Mouse (Mus musculus): Measurements from ENCODE around the gene Gm10134.
"Not testable (repeated sequence)": the region's sequence is repeated elsewhere in the genome, so short reads cannot be mapped to it uniquely, and the experiment has no call there.

The Gm10134 gene

DNA sequence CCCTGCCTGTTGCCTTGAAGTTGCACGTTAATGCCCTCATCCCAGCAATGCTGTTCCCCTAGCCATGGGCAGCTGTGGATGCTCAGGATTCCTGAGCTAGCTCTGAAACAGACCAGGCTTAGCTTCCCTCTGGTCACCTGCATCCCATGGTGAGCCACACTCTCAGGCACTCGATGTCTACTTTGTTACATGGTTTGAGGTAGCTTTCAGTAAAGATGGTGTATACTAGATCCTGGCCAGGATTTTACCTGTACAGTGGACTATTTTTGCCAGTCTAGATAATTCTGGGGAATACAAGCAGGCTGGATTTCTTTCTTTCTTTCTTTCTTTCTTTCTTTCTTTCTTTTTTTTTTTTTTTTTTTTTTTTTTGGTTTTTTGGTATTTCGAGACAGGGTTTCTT, at the start of gene Gm10134:
TSS of gene Gm10134 (plus strand) at position 301 of the 400 bp plus-strand sequence.
- no peak for DNase-seq (ENCODE audit: inconsistent age in 2 of 2, low spot score in 1 of 2)

DNA sequence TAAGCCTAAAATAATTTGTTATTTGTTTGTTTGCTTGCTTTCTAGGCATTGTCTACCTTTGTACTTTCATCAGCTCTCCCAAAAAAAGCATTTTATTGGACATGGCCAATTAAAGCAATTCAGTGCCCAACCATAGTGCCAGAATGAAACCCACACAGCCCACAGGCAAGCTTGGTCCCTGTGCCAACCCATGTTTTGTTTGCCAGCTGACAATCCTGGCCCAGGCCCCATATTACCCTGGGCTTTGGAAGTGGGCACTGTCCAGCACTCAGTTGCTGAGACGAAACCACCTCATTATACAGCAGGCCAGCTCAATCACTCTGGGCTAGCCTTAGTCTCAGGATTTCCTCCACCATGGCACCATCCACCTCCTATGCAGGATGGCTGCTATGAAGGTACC, 49.3 kb upstream of the Gm10134 start:
- no peak for DNase-seq (ENCODE audit: inconsistent age in 2 of 2, low spot score in 1 of 2)

DNA sequence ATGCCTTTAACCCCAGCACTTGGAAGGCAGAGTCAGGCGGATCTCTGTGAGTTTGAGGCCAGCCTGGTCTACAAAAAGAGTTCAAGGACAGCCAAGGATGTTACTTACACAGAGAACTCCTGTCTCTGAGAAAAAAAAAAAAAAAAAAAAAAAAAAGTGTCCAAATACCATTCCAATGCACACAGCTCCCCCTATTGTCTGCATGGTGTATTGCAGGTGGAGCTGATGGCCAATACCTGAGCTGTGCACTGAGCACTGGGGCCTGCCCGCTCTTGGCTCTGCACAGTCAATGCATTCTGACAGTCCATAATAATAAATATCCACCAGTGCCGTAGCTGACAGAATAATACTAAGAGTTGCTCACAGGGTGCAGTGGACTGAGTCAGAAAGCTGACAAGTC, 42.0 kb upstream of the Gm10134 start:
- peak; percentile 47 to 80 for DNase-seq (ENCODE audit: inconsistent age in 2 of 2, low spot score in 1 of 2)

DNA sequence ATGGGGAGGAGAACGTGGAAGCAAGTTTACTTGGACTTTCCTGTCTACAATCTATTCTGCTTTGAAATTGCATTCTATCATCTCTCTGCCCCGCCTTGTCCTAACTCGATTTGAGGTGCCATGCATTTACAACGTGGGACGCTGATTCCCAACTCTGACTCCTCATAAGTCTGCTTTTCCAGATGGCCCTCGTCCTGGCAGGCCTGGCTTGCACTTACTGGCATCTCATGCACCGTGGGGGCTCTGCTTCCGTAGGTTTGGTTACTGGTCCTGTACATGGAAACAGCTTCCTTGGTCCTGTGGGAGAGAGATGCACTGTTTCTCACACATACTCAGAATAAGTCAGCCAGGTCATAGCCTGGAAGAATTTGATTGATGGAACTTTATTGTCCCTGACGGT, 41.0 kb upstream of the Gm10134 start:
- DNase-seq (ENCODE audit: inconsistent age in 2 of 2, low spot score in 1 of 2): no peak

DNA sequence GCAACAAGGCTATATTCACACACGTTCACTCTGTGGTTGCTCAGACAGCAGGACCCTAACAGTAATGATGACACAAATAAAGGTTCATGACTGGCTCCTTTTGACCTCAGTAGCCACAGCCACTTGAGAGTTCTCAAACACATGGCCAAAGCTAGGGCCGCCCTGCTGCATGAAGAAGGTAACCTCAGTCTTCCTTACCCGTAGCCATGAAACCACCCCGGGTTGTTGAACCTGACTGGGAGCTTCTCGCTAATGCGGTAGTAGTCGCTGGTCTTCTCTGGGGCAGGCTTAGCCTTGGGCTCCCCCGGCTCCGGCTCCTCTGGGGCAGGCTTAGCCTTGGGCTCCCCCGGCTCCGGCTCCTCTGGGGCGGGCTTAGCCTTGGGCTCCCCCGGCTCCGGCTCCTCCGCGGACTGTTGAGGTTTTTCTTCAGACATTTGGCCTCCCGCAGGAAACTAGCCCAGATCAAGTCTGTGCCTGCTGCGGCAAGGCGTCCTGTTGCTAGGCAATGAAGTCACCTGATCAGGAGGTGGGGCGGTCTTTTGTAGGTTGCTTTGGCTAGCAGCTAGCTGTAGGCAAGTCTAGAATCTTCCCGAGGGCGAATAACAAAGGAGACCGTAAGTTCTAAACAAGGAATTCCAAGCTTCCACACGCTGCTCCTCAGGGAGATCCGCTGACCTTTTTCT, 39.9 kb upstream of the Gm10134 start, which contains the start of gene 1700007K13Rik:
TSS of gene 1700007K13Rik (minus strand) at position 497 of the 683 bp plus-strand sequence.
- DNase-seq (ENCODE audit: inconsistent age in 2 of 2, low spot score in 1 of 2): peak; percentile 77 to 90

DNA sequence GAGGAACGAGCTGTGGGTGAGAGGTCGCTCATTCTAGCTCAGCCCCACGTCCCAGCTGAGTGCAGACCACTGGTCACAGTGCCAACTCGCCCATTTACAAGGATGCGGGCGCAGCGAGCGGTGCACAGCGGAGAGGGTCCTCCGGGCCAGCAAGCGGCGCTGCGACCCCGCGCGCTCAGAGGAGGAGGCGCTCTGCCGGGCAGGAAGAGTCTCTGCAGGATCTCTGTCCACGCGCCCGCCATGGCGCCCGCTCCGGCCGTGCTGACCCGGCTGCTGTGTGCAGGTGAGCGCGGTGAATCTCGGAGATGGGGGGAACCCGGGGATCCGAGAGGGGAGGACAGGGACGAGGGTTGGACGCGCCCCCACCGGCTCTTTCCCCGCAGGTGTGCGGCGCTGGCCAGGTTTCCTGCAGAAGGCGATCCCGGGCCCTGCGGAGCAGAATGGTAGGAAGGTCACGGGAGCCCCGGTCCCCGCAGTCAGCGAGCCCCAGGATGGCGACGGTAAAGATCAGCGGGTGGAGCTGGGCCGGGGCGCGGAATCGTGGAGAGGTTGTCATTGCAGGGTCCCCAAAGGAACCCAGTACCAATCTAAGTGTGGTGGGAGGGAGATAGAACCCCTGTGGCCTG, 37.9 kb upstream of the Gm10134 start, which contains the start of gene Mrps2:
TSS of gene Mrps2 (plus strand) at position 207 of the 626 bp plus-strand sequence.
- peak; percentile 88 to 95 for DNase-seq (ENCODE audit: inconsistent age in 2 of 2, low spot score in 1 of 2)

DNA sequence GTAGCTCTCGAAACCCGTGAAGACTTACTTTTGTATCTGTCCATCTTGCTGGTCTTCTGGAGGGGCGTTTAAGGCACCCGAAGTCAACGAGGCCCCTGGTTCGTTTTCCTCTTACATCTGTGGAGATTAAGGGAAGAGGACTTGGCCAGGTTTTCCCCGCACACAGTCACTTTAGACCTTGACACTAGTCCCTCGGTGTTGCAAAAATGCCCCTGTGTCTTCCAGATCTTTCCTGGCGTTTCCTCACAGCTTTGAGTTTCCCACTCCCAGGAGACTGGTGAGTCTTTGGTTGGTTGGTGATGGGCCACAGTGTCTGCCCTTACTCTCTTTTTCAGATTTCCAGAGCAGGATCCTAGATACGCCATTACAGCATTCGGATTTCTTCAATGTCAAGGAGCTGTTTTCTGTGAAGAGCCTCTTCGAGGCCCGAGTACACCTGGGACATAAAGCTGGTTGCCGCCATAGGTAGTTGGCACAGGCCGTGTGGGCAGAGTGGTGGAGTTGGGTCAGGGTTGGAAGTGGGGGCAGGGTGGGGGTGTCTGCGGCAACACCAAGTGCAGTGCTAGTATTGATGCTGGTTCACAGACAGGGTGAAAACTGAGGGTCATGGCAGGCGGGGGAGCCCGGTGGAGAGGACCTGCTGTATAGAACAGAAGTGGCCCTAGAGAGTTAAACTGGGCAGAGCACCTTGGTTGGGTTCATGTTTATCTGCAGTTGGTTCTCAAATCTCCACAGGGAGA, 37.2 kb upstream of the Gm10134 start:
- peak in 1 of 2 experiments; percentile 30 for DNase-seq (ENCODE audit: inconsistent age in 2 of 2, low spot score in 1 of 2)

DNA sequence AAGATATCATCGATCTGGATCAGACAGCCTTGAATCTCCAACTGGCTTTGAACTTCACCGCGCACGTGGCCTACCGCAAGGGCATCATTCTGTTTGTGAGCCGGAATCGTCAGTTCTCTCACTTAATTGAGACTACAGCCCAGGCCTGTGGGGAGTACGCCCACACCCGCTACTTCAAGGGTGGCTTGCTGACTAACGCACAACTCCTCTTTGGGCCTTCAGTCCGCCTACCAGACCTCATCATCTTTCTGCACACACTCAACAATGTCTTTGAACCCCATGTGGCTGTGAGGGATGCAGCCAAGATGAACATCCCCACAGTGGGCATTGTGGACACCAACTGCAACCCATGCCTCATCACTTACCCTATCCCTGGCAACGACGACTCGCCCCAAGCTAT, 36.4 kb upstream of the Gm10134 start:
- DNase-seq (ENCODE audit: inconsistent age in 2 of 2, low spot score in 1 of 2): no peak

DNA sequence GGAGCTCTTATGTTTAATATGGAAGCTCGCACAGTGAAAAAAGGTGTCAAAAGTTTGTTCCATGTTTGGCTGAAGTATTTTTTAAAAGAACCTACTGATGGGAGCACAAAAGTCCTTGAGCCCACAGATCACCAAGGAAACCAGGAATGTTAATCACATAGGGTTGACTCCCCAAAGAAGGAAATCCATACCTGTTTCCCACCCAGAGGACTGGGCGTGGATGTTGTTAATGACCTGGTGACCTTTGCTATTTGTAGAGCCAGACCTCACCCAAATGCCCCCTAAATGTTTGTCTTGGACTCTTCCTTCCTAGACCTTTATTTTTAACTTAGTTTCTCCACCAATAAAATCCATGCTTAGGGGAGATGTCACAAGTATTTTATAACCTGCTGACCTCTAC, 35.3 kb upstream of the Gm10134 start:
- no peak for DNase-seq (ENCODE audit: inconsistent age in 2 of 2, low spot score in 1 of 2)

DNA sequence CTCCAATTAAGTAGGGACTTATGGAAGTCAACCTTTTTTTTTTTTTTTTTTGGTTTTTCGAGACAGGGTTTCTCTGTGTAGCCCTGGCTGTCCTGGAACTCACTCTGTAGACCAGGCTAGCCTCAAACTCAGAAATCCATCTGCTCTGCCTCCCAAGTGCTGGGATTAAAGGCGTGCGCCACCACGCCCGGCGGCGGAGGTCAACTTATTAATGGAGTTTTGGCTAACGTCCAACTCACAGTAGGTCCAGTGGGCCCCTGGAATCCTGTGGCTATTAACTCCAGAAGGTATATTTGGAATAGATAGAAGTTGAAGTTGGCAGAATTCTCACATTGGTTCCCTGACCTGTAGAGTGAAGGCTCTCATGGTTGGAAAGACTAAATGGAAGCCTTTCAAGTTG, 33.9 kb upstream of the Gm10134 start:
- DNase-seq (ENCODE audit: inconsistent age in 2 of 2, low spot score in 1 of 2): not testable (repeated sequence)

DNA sequence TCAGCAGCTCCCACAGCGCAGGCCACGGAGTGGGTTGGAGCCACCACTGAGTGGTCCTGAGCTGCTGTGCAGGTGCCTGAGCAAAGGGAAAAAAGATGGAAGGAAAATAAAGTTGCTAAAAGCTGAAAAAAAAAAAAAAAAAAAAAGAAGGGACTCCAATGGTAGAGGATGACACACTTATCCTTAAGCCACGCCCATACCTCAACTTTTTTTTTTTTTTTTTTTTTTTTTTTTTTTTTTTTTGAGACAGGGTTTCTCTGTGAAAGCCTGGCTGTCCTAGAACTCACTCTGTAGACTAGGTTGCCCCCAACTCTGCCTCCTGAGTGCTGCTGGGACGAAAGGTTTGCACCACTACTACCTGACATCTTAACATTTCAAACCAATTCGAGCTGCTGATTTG, 27.9 kb upstream of the Gm10134 start:
- not testable (repeated sequence) for DNase-seq (ENCODE audit: inconsistent age in 2 of 2, low spot score in 1 of 2)

DNA sequence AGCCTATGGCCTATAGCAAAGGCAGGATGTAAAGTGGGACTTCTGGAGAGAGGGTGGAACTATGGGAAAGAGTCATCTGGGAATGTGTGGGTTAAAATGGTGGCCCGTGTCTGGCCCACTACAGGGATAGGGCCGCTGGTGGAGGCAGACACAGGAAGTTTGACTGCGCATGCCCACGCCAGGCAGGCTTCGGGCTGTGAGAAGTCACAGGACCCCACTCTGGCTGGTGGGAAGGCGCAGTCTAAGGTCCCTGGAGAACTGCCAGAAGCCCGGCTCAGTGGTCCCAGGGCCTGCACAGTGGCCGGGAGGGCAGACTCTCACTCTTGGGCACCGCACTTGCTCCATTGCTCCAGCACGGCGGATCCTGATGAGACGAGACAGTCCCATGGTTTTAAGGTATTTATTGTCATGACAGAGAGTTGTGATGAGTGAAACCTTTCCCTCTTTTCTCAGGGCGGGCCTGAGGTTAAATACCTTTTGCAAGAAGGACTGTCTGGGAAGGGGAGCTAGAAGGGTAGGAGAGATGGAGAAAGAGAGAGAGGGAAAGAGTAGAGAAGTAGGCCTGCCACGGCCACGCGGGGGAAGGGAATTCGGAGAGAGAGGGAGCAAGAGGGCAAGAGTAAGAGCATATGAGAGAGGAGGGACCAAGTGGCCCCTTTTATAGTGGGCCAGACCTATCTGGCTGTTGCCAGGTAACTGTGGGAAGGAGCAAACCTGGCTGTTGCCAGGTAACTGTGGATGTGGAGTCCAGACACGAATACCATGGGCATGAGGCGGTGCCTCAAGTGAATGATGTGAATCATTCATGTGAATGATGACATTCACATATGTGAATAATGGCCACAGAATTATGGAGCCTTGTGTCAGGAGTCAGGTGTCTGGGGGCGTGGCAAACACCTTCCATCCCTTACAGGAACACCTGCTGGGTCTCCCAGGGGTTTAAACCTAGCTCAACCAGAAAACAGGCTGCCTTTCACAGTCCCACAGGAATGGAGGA, 26.4 kb upstream of the Gm10134 start:
- DNase-seq (ENCODE audit: inconsistent age in 2 of 2, low spot score in 1 of 2): no peak

DNA sequence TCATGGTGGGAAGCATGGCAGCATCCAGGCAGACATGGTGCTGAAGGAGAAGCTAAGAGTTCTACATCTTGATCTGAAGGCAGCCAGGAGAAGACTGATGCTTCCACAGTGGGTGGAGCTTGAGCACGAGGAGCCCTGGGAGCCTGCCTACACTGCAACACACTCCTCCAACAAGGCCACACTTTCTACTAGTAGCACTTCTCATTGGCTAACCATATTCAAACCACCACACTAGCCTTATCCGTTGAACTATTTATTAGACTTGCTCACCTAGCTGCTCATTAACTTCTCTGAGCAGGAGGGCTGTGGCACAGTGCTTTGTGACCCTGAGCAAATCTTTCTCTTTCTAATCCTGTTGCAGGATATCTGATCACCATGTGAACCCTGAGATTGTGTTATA, 22.0 kb upstream of the Gm10134 start:
- no peak for DNase-seq (ENCODE audit: inconsistent age in 2 of 2, low spot score in 1 of 2)

DNA sequence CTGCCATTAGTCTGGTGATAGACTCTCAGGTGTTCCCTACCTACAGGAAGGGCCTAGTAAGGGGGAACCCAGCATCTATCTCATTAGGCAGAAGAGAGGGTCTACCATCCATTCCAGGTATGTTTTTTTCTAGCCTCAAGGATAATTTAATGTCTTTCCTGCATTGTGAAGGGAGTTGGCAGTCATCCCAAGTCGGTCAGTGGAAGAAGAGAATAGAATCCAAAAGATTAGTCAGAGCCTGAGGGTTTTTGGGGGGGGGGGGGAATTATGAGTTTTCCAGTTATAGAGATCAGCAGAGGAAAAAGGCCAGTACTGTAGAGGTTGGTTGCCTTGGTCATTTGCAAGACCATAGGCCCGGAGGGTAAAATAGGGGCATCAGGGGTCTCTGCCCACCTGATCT, 11.4 kb upstream of the Gm10134 start:
- DNase-seq (ENCODE audit: inconsistent age in 2 of 2, low spot score in 1 of 2): no peak

DNA sequence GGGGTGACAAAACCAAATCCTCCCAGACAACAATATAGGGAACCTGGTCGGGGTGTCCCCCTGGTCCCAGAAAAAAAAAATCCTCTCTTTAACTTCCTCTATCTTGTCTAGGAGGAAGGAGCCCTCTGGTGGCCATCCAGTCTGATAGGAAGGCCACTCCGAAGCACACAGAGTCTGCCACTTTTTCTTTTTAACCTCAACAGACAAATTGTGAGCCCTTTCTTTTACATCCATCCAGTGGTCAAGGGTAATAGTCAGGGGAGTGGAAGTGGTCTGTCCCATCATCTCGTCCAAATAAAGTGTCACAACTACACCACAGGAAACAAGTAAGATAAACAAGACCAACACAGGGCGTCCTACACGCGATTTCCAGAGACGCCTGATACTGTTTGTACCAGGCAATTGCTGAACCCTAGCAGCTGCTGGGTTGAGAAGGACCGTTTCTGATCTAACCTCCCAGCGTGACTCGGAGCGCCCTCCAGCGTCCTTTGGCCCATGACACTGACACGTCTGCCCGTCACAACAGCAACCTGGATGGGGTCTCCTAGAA, 10.6 kb upstream of the Gm10134 start:
- DNase-seq (ENCODE audit: inconsistent age in 2 of 2, low spot score in 1 of 2): peak; percentile 22 to 54

DNA sequence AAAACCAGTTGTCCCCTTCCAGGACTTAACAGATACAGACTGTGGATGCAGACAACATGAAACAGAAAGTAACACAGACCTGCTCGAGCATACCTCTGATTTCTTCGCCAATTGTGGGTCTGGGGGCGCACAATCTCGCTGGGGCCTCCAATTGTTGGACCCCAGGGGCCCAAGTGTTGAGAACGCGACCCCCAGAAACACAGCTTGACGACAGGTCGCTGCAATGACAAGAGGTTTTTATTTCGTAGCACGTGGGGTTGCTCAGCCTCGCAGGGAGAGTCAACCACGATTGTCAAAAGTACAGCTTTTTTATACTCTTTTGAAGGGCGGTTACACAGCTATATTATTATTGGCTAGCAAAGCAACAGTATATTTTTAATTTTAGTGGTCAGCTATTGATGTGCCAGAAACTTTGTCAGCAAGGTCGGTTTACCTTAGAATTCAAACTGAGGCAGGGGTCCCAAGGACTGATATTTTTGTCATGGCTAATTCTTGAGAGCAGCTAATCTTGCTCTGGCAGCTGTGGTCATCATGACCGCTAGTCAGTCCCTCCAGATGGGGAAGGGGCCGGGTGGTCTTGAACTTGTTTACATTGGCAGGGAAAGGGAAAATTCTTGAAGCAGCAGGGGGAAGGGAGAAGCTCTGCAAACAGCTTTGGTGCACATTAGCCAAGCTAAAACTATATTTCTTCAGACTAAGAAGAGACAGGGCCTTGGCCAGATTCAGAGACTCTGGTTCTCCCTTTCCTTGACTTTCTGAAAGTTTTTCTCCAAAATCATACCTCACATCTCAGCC, 9.9 kb upstream of the Gm10134 start:
- no peak for DNase-seq (ENCODE audit: inconsistent age in 2 of 2, low spot score in 1 of 2)

DNA sequence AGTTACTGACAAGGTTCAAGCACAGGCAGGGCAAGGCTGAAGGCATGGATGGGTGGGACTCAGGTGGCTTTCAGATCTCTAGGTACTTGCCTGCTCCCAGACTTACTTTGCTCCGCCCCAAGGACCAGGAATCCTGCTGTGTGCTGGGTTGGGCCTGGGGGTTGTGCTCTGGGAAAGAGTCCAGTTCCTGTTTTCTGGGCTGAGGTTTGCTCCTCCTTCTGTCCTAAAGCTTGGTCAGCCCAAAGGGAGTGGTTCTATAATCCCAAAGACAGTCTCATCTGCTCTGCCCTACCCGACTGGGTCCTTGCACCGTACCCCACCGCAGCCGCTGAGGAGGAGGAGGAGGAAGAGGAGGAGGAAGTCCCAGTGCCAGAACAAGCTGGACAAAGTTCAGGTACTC, 9.2 kb upstream of the Gm10134 start, which contains the start of gene Gbgt1:
TSS of gene Gbgt1 (plus strand) at position 221 of the 400 bp plus-strand sequence.
- no peak for DNase-seq (ENCODE audit: inconsistent age in 2 of 2, low spot score in 1 of 2)

DNA sequence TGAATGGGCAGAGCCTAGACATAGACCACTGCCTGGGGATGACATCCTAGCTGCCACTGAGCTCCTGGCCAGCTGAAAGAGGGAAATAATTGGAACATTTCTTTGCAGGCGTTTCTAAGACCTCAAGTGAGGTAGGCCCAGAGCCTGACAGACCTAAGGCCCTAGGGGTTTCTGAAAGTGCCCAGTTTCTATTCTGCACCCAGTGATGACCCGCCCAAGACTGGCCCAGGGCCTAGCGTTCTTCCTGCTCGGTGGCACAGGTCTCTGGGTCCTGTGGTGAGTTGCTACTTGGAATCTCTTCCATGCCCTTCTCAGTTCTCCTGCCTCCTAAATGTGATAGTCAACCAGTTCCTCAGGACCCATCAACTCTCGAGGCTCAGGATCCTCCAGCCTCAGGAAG, 8.3 kb upstream of the Gm10134 start:
- no peak for DNase-seq (ENCODE audit: inconsistent age in 2 of 2, low spot score in 1 of 2)

DNA sequence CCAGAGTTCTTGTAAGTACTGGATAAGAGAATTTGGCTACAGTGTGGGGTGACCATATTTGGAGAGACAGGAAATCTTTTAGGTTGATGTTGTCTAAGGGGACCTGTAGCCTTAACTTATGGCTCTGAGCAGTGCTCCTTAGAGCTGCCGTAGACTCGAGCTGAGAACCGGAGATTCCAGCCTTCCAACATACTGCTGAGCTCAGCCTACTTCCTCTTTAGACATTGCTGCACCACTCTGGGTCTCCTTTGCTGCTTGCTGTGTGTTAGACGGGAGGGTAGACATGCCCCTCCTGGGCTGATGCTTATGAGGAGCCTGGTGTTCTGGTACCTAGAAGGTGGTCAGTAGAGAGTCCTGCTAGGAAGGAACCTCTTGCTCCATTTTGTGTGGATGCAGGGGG, 7.5 kb upstream of the Gm10134 start:
- DNase-seq (ENCODE audit: inconsistent age in 2 of 2, low spot score in 1 of 2): no peak

DNA sequence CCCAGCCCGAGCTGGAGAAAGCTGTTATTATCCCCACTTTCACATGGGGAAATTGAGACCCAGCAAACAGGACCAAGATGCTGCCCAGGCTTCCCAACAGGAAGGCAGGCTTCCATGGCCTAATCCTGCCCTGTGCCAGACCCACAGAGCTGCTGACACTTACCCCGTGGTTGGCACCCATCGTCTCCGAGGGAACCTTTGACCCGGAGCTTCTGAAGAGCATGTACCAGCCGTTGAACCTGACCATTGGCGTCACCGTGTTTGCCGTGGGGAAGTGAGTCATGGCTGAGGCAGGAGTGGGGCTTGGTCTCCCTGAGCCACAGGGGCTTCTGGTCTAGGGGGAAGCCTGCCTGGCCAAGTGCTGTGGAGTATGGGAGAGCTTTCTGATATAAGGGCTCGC, 2.9 kb upstream of the Gm10134 start:
- DNase-seq (ENCODE audit: inconsistent age in 2 of 2, low spot score in 1 of 2): no peak
